Mouse (Mus musculus) stomach, postnatal 0 days (tissue): ENCODE data around the gene 1700016C15Rik.

ENCODE experiments used
- CTCF ChIP-seq: IDR thresholded peaks from 2 replicates; pipeline ENCODE4 v1.5.1; 2016; ENCODE audit warnings: antibody characterized with exemption, low read depth, mild to moderate bottlenecking, moderate library complexity
- EP300 ChIP-seq: optimal IDR thresholded peaks from 2 replicates; pipeline ENCODE3; 2016; ENCODE audit warnings: antibody characterized with exemption

DNA sequence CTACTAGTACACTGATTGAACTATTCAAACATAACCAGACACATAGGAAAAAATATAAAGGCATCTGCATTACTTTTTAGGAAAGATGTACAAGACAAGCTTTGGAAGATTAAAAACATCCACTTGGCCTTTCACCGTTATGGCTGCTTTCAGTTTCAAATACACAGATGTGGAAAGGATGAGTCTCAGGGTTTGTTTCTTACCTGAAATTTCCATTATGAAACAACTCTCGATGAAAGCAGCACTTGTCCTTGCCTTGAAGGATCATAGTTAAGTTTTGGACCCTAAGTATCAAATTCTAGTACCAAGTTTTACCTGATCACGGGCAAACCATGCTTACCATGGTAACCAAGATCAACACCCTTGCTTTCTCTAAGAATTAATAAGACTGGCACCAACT lies 63.2 kb downstream of the 1700016C15Rik start:
- no peak for TF ChIP-seq CTCF
- no peak for TF ChIP-seq EP300
